Mouse (Mus musculus) brain, embryonic 18.5 days (tissue): ENCODE data around the gene Kif2a.
A peak's percentile ranks its signal among the peaks of the same experiment; 100 is the strongest.
"Not testable (repeated sequence)": the region's sequence is repeated elsewhere in the genome, so short reads cannot be mapped to it uniquely, and the experiment has no call there.

ENCODE experiments used
- DNase-seq: peaks from one replicate; pipeline ENCODE4 v3.0.0-alpha.2; 2012; ENCODE audit warnings: low read depth, low spot score

The Kif2a gene

DNA sequence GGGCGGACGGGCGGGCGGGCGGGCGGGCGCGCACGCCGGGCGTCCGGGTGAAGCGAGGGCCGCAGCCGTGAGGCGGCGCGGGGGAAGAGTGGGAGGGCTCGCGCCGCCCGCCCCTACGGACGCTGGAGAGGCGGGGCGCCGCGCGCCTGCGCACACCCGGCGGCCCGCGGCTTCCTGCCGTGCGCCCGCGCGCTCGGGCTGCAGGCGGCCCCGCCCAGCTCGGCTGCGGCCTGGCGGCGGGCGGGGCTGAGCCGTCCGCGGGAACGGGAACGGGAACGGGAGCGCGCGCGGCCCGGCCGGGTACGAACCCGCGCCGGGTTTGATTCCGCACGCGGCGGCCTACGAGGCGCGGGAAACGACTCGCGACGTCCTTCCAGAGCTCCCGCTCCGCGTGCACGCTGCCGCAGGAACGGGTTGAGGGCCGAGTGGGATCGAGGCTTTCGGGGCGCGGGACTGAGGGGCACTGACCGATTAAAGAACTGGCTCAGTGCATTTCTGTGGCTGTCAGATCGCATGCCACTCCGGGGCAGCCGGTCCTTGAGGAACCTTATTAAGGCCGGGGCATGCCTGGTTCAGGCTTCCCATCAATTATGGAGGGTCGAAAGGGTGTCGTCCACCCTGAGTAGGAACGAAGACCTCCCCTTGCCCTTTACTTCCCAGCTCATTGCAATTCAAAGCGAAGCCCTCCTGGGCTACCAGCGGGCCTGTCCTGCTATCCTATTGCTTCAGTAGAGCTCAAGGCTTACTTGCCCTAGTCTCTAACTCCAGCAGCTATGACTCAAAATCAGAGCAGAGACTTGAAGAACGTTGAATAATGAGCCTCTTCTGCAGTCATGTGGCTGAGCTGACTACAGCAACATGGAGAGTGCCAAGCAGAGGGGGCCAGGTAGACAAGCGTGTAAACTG is 593 bp upstream of the Kif2a start:
- DNase-seq, result peak; percentile 80

DNA sequence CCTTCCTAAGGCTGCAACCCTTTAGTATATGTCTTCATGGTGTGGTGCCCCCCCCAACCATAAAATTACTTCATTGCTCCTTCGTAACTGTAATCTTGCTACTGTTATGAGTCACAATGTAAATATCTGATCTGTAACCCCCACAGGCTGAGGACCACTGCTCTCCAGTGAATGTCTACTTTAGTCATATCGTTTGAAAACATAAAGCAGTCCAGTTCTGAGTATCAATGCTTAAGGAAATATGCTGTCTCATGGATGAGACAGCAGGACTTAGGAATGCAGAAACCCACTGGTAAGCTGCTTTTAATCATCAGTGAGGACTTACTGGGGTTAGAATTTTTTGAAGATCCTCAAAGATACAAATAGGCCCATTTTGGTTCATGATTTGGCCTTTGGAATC is 2.5 kb downstream of the Kif2a start:
- no peak for DNase-seq

DNA sequence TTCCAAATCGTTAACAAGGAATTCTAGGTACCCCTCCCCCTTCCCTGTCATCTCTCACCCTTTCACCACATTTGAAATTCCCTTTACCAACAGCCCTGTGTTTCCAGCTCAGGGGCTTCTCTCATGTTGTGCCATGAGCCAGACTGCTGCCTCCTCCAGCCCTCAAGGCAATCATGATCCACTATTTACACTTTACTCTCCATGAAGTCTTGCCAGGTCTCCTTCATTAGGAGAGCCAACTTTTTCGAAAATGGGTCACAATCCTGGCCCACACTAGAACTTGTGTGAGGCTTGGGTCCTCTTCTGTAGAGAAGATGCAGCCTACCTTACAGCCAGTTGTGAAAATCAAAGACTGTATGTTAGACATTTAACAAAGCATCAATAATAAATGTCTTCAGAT is 8.0 kb downstream of the Kif2a start:
- no peak for DNase-seq

DNA sequence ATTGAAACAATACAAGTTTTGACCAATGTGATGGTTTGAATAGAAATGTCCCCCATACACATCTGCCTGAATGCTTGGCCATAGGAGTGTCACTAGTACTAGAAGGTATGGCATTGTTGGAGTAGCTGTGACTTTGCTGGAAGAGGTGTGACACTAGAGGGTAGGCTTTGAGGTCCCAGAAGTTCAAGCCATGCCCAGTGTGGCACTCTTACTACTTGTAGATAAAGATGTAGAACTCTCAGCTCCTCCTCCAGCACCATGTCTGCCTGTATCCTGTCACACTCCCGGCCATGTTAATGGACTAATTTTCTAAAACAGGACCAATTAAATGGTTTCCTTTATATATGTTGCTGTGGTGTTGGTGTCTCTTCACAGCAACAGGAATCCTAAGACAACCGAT is 10.3 kb downstream of the Kif2a start:
- no peak for DNase-seq

DNA sequence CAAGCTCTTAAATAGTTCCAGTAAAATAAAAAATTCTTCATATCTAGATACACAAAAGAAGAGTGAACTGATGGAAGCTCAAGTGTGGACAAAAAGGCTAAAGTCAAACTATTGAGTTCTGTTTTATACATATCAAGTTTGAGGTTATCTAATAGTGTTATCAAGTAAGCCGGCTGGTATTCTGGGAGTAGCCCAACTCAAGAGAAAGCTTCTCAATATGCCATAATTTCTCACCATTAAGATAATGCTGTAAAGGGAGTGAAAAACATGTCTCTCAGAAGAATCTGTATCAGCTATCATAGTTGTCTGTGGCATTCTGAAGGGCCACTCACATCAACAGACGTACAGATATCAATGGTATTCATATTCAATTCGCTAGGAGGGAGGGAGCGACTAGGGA is 13.8 kb downstream of the Kif2a start:
- DNase-seq, result no peak

DNA sequence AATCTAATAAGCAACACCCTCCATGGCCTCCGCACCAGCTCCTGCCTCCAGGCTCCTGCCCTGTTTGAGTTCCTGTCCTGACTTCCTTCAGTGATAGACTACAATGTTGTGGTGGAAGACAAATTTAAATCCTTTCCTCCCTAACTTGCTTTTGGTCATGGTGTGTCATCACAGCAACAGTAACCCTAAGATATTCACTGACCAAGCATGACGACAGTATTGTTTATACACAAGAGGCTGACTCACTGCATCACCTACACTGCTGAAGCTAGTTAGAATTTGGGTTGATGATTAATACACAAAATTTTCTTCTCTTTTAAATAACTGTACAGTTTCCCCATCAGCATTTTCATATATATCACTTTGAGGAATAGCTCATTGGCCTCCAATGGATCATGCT is 18.7 kb downstream of the Kif2a start:
- no peak for DNase-seq

DNA sequence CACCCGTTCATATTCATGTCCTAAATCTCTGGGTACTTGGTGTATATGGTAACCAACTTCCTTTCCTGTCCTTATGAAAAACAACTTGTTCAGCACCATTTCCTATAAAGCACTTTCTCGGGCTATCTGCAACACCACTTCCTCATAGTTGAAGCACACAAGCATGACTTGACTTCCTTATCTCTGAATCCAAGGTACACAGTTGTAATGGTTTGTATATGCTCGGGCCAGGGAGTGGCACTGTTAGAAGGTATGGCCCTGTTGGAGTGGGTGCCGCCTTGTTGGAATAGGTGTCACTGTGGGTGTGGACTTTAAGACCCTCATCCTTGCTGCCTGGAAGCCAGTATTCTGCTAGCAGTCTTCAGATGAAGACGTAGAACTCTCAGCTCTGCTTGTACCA is 23.3 kb downstream of the Kif2a start:
- DNase-seq, result no peak

DNA sequence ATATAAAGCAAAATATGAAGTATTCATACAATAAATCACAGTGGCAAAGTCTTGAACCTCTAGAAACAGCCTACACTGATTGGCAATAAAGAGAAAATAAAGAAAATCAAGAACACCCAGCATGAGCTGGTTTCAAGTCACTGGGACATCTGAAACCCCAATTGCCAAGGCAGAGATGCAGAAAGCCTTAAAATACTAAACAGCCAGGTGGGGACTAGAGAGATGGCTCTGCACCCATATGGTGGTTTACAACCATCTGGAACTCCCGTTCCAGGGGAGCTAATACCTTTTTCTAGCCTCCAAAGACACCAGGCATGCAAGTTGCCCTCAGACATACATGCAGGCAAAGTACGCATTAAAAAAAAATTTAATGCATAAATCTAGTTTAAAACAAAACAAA is 23.9 kb downstream of the Kif2a start:
- no peak for DNase-seq

DNA sequence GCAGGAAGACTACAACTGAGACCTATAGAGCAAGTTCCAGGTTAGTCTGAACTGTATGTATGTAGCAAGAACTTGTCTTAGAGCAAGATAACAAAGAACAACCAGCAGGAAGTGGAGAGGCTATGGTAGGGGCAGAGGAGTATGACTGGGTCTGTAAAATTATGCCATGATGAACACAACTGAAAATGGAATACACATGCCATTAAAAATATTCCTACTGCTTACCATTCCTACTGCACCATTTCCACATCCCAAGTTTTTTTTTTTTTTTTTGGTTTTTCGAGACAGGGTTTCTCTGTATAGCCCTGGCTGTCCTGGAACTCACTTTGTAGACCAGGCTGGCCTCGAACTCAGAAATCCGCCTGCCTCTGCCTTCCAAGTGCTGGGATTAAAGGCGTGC is 24.4 kb downstream of the Kif2a start:
- not testable (repeated sequence) for DNase-seq

DNA sequence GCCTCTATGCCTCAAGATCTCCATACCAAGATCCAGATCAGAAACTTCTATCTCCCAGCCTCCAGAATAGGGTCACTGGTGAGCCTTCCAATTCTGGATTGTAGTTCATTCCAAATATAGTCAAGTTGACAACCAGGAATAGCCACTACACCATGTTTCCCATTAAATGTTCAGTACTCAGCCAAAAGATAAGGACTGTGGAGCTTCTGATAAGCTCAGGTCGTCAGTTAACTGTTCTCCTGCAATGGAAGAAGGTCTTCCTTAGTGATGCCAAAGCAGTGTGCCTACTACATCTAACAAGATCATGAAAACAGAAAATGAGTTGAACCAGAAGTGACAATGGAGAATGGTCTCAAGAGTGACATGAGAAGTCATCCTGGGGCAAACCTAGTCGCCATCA is 25.0 kb downstream of the Kif2a start:
- no peak for DNase-seq

DNA sequence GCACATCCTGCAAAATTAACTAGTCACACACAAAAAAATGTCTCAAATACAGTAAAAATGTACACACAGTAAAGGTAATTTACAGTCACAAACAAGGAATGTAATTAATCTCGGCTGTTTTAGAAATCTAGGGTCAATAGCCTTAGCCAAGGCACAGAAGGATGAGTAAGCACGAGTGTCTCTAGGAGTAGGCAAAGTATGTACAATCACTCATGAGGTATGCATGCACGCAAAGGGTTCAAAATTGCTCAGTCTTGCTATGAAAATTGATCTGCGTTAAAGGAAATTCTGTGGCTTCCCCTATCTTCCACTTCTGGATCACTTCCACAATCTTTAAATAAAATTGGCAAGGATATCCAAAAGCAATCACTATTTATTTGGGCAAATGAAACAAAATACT is 60.4 kb downstream of the Kif2a start:
- DNase-seq, result no peak

DNA sequence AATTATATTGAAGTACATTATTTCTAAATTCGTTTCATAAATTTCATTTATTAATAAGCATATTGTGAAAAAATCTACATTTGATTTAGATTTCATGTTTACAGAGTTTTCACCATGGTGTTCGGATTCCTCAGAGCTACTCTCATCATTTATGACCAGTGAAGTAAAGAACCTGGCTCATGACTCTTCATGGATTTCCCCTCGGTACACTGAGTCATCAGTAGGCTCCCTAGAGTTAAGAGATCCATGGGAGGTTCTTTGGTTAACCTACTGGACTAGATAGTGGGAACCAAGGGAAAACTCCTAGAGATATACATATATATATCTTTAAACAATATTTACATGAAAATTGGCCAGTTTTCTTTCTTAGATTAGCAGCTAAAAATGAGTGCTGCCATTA is 61.4 kb downstream of the Kif2a start:
- DNase-seq, result no peak

DNA sequence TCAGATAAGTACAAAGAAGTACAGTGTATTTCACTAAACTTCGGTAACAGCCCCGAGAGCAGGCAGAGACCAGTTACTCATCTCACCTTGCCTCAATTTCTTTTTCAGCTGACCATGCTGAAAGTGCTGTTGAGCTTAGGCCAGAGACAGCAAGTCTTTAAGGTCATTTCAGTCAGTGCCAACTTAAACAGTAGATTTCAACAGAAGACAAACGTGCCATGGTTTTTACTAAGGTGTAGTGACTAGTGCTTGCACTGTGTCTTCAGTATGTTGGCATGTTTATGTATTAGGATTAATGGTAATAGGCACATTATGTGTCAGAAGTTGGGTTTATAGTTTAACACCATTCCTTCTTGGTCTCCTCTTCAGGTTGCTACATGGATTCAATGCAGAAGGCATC is 63.6 kb downstream of the Kif2a start:
- DNase-seq, result no peak

DNA sequence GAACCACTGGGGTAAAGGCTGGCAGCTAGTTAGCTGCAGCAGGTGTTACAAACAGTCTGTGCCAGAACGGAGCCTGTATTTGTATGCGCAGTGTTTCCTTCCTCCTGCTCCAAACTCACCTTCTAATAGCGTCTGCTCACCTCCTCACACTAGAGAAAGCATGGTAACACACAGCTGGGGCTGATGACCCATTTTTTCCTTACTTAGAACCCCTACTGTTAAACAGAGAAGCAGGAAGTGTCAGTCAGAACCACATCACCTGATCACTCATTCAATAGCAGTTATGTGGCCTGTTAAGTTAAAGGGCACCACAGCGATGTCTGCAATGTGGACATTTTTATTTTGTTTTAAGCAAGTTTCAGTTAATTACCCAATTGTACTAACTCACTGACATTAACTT is 64.4 kb downstream of the Kif2a start:
- DNase-seq, result no peak

DNA sequence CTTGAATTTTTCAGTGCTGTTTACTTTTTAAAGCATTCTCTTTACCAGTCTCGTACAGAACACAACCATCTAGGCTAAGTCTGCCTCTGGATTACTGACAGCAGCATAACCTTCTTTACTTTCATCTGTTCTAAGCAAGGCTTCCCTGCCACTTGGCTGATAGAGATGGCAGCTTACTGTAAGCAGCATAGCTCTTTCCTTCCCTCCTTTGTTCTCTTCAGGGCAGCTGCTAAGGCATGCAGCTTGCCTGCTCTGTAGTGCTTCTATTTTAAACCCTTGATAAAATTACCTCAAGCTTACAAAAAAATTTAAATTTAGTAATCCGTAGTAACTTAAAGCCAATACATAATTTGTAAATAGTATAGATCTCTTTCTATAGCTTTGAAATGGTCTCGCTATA is 67.0 kb downstream of the Kif2a start:
- DNase-seq, result no peak

DNA sequence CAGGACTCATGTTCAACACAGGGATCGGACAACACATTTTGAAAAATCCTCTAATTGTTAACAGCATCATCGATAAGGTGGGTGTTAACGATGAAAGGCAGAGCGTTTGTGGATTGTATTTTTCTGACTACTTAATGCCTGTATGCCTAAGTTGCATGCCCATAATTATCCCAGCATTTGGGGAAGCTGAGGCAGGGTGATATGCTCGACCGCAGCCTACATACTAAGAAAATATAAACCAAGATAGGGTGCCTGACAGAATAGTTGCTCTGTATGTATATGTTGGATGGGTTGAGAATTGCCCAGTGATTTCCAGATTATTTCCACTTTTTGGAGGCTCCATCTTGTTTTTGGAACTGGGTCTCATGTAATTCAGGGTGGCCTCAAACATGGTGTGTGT is 74.3 kb downstream of the Kif2a start:
- no peak for DNase-seq

DNA sequence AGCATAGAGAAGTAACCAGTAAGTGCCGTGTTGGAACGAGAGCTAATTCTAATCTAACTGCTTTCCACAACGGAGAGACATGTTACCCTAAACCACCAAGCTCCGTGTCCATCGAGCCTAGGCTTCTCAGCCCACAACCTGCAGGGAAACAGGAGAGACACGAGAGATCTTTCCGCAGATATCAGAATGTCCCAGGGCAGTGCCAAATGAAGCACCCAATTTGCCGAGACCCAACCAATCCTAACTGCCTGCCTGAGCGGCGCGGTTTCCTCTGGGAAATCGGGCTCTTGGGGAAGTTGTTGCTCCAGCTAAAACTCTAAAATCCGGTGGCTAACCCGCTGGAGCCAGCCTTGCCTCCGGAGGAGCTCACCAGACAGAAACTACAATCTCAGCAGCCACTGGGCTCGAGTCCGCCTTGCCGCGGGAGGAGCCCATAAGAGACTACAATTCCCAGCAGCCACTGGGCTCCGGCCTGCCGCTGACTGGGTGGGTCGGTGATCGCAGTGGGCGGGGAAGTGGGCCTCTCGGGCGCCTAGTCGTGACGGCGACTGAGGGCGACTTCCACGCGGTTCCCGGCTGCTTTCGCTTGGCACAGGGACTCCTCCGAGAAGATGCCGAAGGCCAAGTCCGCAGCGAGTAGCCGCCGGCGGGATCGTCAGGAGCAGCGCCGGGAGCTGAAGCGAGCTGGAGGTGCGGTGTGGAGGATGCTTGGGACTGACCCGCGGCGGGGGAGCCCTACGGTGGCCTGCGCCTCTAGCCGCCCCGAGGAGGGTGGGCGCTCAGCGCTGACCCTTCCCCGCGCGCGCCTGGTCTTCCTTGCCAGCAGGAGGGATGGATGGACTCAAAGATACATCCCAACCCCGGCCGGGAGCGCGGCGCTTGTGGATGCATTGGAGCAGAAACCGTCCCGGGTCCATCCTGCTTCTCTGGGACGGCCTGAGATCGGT is 75.1 kb downstream of the Kif2a start, which contains the start of gene Dimt1:
Gene Dimt1, plus strand, starts transcription at position 534 of the 947 bp plus-strand sequence.
- peak; percentile 87 for DNase-seq

DNA sequence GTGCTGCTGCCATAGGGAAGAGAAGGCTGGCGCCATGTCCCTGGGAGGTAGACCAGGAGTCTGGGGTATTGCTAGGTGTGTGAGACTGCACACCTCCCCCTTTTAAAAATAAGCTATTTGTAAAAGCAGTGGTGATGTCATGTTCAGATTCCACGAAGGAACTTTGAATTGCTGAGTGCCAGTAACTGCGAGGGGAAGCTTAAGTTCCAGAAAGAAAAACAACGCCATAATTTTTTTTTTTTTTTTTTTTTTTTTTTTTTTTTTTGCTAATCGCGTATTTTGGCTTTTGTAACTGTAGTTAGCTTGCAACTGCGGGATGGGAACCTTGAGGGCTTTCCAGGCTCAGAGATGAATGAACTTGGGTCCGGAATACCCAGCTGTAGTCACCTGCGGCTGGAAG is 76.4 kb downstream of the Kif2a start:
- DNase-seq, result no peak

DNA sequence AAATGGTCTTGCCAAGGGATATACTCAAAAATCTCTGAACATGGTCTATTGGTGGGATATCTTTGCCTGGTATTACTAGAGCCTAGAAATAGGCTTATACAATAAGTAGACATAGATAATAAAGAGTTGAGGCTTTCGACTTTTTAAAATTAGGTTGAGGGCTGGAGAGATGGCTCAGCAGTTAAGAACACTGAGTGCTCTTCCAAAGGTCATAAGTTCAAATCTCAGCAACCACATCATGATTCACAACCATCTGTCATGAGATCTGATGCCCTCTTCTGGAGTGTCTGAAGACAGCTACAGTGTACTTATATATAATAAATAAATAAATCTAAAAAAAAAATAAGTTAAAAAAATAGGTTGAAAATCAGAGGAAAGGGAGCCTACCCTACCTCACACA is 79.2 kb downstream of the Kif2a start:
- no peak for DNase-seq

DNA sequence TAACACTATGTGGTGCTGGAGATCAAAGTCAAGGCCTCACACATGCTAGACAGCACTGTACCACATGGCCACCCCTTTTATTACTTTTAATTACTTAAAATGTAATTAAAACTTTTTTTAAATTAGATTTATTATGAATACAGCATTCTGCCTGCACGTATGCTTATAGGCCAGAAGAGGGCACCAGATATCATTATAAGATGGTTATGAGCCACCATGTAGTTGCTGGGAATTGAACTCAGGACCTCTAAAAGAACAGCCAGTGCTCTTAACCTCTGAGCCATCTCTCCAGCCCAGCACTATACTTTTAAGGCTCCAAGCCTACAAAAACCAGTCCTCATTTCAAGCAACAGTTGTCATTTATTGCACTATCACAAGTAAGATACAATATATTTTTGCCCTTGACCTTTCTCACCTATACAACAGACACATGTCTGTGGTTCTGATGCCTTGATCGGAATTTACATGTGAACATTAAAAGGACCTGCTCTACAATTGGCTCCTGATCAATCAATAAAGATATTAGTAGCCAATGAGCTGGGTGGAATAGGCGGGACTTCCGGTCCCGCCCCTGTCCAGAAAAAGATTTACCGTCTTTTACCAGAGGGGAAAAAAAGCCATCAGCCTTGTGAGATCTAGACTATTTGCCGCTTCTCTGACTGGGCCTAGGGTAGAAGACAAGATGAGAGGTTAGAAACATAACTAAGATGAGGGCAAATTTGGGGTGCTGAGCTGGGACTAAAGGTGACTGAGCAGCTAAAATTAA is 80.5 kb downstream of the Kif2a start:
- no peak for DNase-seq

DNA sequence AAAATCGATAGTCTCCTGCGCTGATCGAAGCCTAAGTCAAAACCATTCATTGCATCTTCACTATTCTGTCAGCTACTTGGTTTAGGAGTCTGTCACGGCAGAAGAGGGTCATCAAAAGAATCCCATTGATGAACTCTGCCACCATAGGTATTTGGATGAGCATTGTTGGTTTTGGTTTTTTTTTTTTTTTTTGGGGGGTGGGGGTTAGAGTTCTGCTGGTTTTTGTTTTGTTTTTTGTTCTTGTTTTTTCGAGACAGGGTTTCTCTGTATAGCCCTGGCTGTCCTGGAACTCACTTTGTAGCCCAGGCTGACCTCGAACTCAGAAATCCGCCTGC is 84.8 kb downstream of the Kif2a start:
- no peak for DNase-seq
